Mouse (Mus musculus) stomach, postnatal 0 days (tissue): ENCODE measurements around the gene Ldah.

Source experiments
- CTCF ChIP-seq: IDR thresholded peaks from 2 replicates; pipeline ENCODE4 v1.5.1; 2016; ENCODE audit warnings: antibody characterized with exemption, low read depth, mild to moderate bottlenecking, moderate library complexity
- EP300 ChIP-seq: optimal IDR thresholded peaks from 2 replicates; pipeline ENCODE3; 2016; ENCODE audit warnings: antibody characterized with exemption

- TF ChIP-seq EP300 (no peak), CTCF (no peak)
These were observed 119.8 kb downstream of the Ldah start for GRCm38 (mm10) chr12:8327675-8328053.
